Mouse (Mus musculus): ENCODE data around the gene Tcn2. TPM values are rescaled to one million over a fixed set of nuclear protein-coding genes. Genes with fewer than 3 reads are reported as not detected.
"Not testable (repeated sequence)": the region's sequence is repeated elsewhere in the genome, so short reads cannot be mapped to it uniquely, and the experiment has no call there.

Gene Tcn2
- polyA plus RNA-seq, 1 experiment: 207 TPM

- peak; percentile 88 for DNase-seq
- Histone ChIP-seq H3K4me1 (ENCODE audit: control insufficient read depth, insufficient read depth, low read length) (peaks cover 17% of the 10 kb centered on the region), H3K4me3 (replicated peaks; ENCODE audit: extremely low read depth, low read depth, low read length) (peak within 1 kb of the TSS; percentile 82)
- TF ChIP-seq CTCF (IDR thresholded peaks at IDR 0.05; ENCODE audit: insufficient read depth, low read length) (peak; percentile 84), POLR2A (IDR thresholded peaks at IDR 0.05; ENCODE audit: borderline replicate concordance, extremely low read depth, low read depth, low read length) (0 out of 2 replicates have a peak, but pooled peaks have one; percentile 6)
- WGBS: under 1% methylated on average over 28 of the region's 28 CpGs
Measured at GRCm38 (mm10) chr11:3914109-3914840, 17.7 kb downstream of the Tcn2 start, which contains the start of gene Slc35e4. Gene Slc35e4, minus strand, starts transcription at chr11:3914664.

GRCm38 (mm10) chr11:3913316-3914108 is 18.4 kb downstream of the Tcn2 start:
- Histone ChIP-seq H3K4me1 (ENCODE audit: control insufficient read depth, insufficient read depth, low read length) (peaks cover 20% of the 10 kb centered on the region), H3K4me3 (replicated peaks; ENCODE audit: extremely low read depth, low read depth, low read length) (peak overlapping the region; percentile 82)
- peak; percentile 93 for DNase-seq
- peak; percentile 26; the same call in 1 of the 2 replicates for TF ChIP-seq POLR2A (IDR thresholded peaks at IDR 0.05; ENCODE audit: borderline replicate concordance, extremely low read depth, low read depth, low read length)
- no peak for TF ChIP-seq CTCF (IDR thresholded peaks at IDR 0.05; ENCODE audit: insufficient read depth, low read length)
- under 1% methylated on average over 65 of the region's 65 CpGs for WGBS

- 2% methylated on average over 16 of the region's 16 CpGs for WGBS
- TF ChIP-seq POLR2A (IDR thresholded peaks at IDR 0.05; ENCODE audit: borderline replicate concordance, extremely low read depth, low read depth, low read length) (0 out of 2 replicates have a peak, but pooled peaks have one; percentile 10), CTCF (IDR thresholded peaks at IDR 0.05; ENCODE audit: insufficient read depth, low read length) (no peak)
- DNase-seq: peak; percentile 51
Measured at GRCm38 (mm10) chr11:3912875-3913271, 19.1 kb downstream of the Tcn2 start.

GRCm38 (mm10) chr11:3912100-3912874 is 19.7 kb downstream of the Tcn2 start:
- no peak for TF ChIP-seq POLR2A (IDR thresholded peaks at IDR 0.05; ENCODE audit: borderline replicate concordance, extremely low read depth, low read depth, low read length)
- TF ChIP-seq CTCF (IDR thresholded peaks at IDR 0.05; ENCODE audit: insufficient read depth, low read length): no peak
- no peak for DNase-seq
- H3K4me3 ChIP-seq (replicated peaks; ENCODE audit: extremely low read depth, low read depth, low read length): peak overlapping the region; percentile 82
- 32% methylated on average over 19 of the region's 19 CpGs for WGBS
- peaks cover 20% of the 10 kb centered on the region for H3K4me1 ChIP-seq (ENCODE audit: control insufficient read depth, insufficient read depth, low read length)

More at GRCm38 (mm10) chr11:3912875-3913271, 19.1 kb downstream of the Tcn2 start:
- Histone ChIP-seq H3K4me1 (ENCODE audit: control insufficient read depth, insufficient read depth, low read length) (peaks cover 20% of the 10 kb centered on the region), H3K4me3 (replicated peaks; ENCODE audit: extremely low read depth, low read depth, low read length) (peak overlapping the region; percentile 82)

- not testable (repeated sequence) for DNase-seq
- Histone ChIP-seq H3K4me1 (ENCODE audit: control insufficient read depth, insufficient read depth, low read length) (peaks cover 20% of the 10 kb centered on the region), H3K4me3 (replicated peaks; ENCODE audit: extremely low read depth, low read depth, low read length) (peak overlapping the region; percentile 11)
- 79% methylated on average over 6 of the region's 6 CpGs for WGBS
Measured at GRCm38 (mm10) chr11:3911440-3911839, 20.5 kb downstream of the Tcn2 start.

- Histone ChIP-seq H3K4me1 (ENCODE audit: control insufficient read depth, insufficient read depth, low read length) (peaks cover 20% of the 10 kb centered on the region), H3K4me3 (replicated peaks; ENCODE audit: extremely low read depth, low read depth, low read length) (peak overlapping the region; percentile 14)
- no peak; the same call in 1 of the 2 replicates for TF ChIP-seq POLR2A (IDR thresholded peaks at IDR 0.05; ENCODE audit: borderline replicate concordance, extremely low read depth, low read depth, low read length)
- no peak for TF ChIP-seq CTCF (IDR thresholded peaks at IDR 0.05; ENCODE audit: insufficient read depth, low read length)
- DNase-seq: no peak
- WGBS: 60% methylated on average over 5 of the region's 5 CpGs
Measured at GRCm38 (mm10) chr11:3910513-3911310, 21.2 kb downstream of the Tcn2 start.

GRCm38 (mm10) chr11:3909236-3909635 is 22.7 kb downstream of the Tcn2 start:
- DNase-seq: no peak
- TF ChIP-seq CTCF (IDR thresholded peaks at IDR 0.05; ENCODE audit: insufficient read depth, low read length): no peak
- no peak for TF ChIP-seq POLR2A (IDR thresholded peaks at IDR 0.05; ENCODE audit: borderline replicate concordance, extremely low read depth, low read depth, low read length)
- Histone ChIP-seq H3K4me1 (ENCODE audit: control insufficient read depth, insufficient read depth, low read length) (peaks cover 20% of the 10 kb centered on the region), H3K4me3 (replicated peaks; ENCODE audit: extremely low read depth, low read depth, low read length) (no peak overlapping the region)
- WGBS: 77% methylated on average over 4 of the region's 4 CpGs

GRCm38 (mm10) chr11:3905446-3905845 is 26.5 kb downstream of the Tcn2 start:
- WGBS: 69% methylated on average over 1 of the region's 1 CpGs
- no peak for DNase-seq
- TF ChIP-seq CTCF (IDR thresholded peaks at IDR 0.05; ENCODE audit: insufficient read depth, low read length) (no peak), POLR2A (IDR thresholded peaks at IDR 0.05; ENCODE audit: borderline replicate concordance, extremely low read depth, low read depth, low read length) (no peak)
- no peak overlapping the region for H3K4me3 ChIP-seq (replicated peaks; ENCODE audit: extremely low read depth, low read depth, low read length)
- peaks cover 8% of the 10 kb centered on the region for H3K4me1 ChIP-seq (ENCODE audit: control insufficient read depth, insufficient read depth, low read length)

Measured in lung, adult 2 months (tissue).